ENCODE assay signal across 9 mouse cellular contexts in genomic region chr11:106267311-106267852, GRCm38 (mm10). TPM values are rescaled to one million over a fixed set of nuclear protein-coding genes. Genes with fewer than 3 reads are reported as not detected.
DNase-seq lines count a peak whose midpoint lies in the region; ATAC-seq lines count a peak whose summit lies in the region.
"Had no signal": no experiment of that assay in that cellular context is flagged by ENCODE, and none has a peak within 500 bp of the region (broad histone marks: within the 10 kb centered on the region; RNA-seq: fewer than 3 reads in every experiment).

No protein-coding gene starts in this region.

- peaks cover 35% of the 10 kb centered on the region for H3K4me1 ChIP-seq in kidney, embryonic 14.5 days (ENCODE audit: control insufficient read depth, insufficient read depth, low read length)
- peaks cover 24% of the 10 kb centered on the region for H3K4me1 ChIP-seq in forebrain, embryonic 14.5 days (ENCODE audit: control insufficient read depth, insufficient read depth, low read length)
- peaks cover 43% of the 10 kb centered on the region for H3K4me1 ChIP-seq in kidney, embryonic 15.5 days

- DNase-seq in kidney, adult 11 months: peak; percentile 67
- DNase-seq in brain, adult 2 months (ENCODE audit: low read depth, low spot score): peak; percentile 95
- peak; percentile 33 for DNase-seq in forebrain, embryonic 14.5 days (ENCODE audit: low spot score)
- no peak for DNase-seq in Muller cell, postnatal 12 days (ENCODE audit: inconsistent ontology term)
- no peak for DNase-seq in adipocyte (ENCODE audit: low spot score)

- 66% methylated on average over 15 of the region's 15 CpGs for WGBS in kidney, embryonic 14.5 days
- 66% methylated on average over 15 of the region's 15 CpGs for WGBS in forebrain, embryonic 14.5 days
- WGBS in kidney, embryonic 15.5 days: 57% methylated on average over 15 of the region's 15 CpGs

- H3K4me2 ChIP-seq in kidney, embryonic 14.5 days (replicated peaks; ENCODE audit: low read depth, low read length): no peak overlapping the region
- 0 out of 2 replicates have a peak overlapping the region, but pooled peaks have one; percentile 5 for H3K4me2 ChIP-seq in forebrain, embryonic 14.5 days (ENCODE audit: low read length)
- H3K4me2 ChIP-seq in kidney, embryonic 15.5 days: no peak overlapping the region

- no peak overlapping the region for H3K27ac ChIP-seq in kidney, embryonic 14.5 days (ENCODE audit: low read depth, low read length)
- H3K27ac ChIP-seq in forebrain, embryonic 14.5 days (ENCODE audit: low read depth, low read length): peak overlapping the region; percentile 62; the same call in 1 of the 2 replicates
- 0 out of 2 replicates have a peak overlapping the region, but pooled peaks have one; percentile 83 for H3K27ac ChIP-seq in kidney, embryonic 15.5 days

- H3K9ac ChIP-seq in kidney, embryonic 14.5 days (ENCODE audit: low read depth, low read length): no peak overlapping the region
- no peak overlapping the region for H3K9ac ChIP-seq in forebrain, embryonic 14.5 days (ENCODE audit: low read length)
- no peak overlapping the region for H3K9ac ChIP-seq in kidney, embryonic 15.5 days

- no peak for ATAC-seq in kidney, embryonic 14.5 days (ENCODE audit: low FRiP score, low TSS enrichment)
- ATAC-seq in forebrain, embryonic 14.5 days: no peak
- no peak for ATAC-seq in kidney, embryonic 15.5 days (replicated peaks; ENCODE audit: low FRiP score)
- ATAC-seq in megakaryocyte-erythroid progenitor cell, adult 5-6 weeks (replicated peaks; ENCODE audit: low FRiP score, low TSS enrichment, poor library complexity, severe bottlenecking): peak; percentile 73

- peaks cover 56% of the 10 kb centered on the region for H3K36me3 ChIP-seq in kidney, embryonic 14.5 days (ENCODE audit: control insufficient read depth, insufficient read depth, low read length)
- H3K36me3 ChIP-seq in forebrain, embryonic 14.5 days (ENCODE audit: control insufficient read depth, insufficient read depth, low read length): peaks cover 46% of the 10 kb centered on the region
- H3K36me3 ChIP-seq in kidney, embryonic 15.5 days: peaks cover 61% of the 10 kb centered on the region

- H3K9me3 ChIP-seq in kidney, embryonic 14.5 days (ENCODE audit: control insufficient read depth, low read length): no peaks in the 10 kb centered on the region
- no peaks in the 10 kb centered on the region for H3K9me3 ChIP-seq in forebrain, embryonic 14.5 days (replicated peaks; ENCODE audit: control insufficient read depth, low read length)
- no peaks in the 10 kb centered on the region for H3K9me3 ChIP-seq in kidney, embryonic 15.5 days (replicated peaks)
- H3K9me3 ChIP-seq: megakaryocyte, embryonic 14.5 days had no signal

- H3K4me3 ChIP-seq in kidney, embryonic 14.5 days (ENCODE audit: low read length): no peak overlapping the region
- H3K4me3 ChIP-seq in forebrain, embryonic 14.5 days (ENCODE audit: low read depth, low read length): no peak overlapping the region
- no peak overlapping the region for H3K4me3 ChIP-seq in kidney, embryonic 15.5 days (replicated peaks)
- H3K4me3 ChIP-seq: megakaryocyte, embryonic 14.5 days had no signal

- no peaks in the 10 kb centered on the region for H3K27me3 ChIP-seq in kidney, embryonic 14.5 days (ENCODE audit: control insufficient read depth, insufficient read depth, low read length)
- H3K27me3 ChIP-seq in forebrain, embryonic 14.5 days (replicated peaks; ENCODE audit: control insufficient read depth, insufficient read depth, low read length): no peaks in the 10 kb centered on the region
- H3K27me3 ChIP-seq in kidney, embryonic 15.5 days: no peaks in the 10 kb centered on the region
- H3K27me3 ChIP-seq: megakaryocyte, embryonic 14.5 days had no signal

RNA-seq across cellular contexts. Expression of gene Smarcd2, which starts 5.4 kb away (rescaled TPM):
- polyA plus RNA-seq in kidney, embryonic 14.5 days (2014; fragmentation: Nextera tagmentation; extraction: Ambion mirVana): 54.9 and 78.6 TPM in 2 replicates
- polyA plus RNA-seq in forebrain, embryonic 14.5 days (2014; fragmentation: Nextera tagmentation; extraction: Ambion mirVana): 11.1 and 11.7 TPM in 2 replicates
- 57.8 and 59.0 TPM in 2 replicates for polyA plus RNA-seq in kidney, embryonic 15.5 days (2015; fragmentation: Nextera tagmentation; extraction: Ambion mirVana)
- total RNA-seq in megakaryocyte-erythroid progenitor cell, adult 5-6 weeks (2014; fragmentation: Nextera tagmentation): 93.8 and 120 TPM in 2 replicates
- 201 and 272 TPM in 2 replicates for total RNA-seq in megakaryocyte-erythroid progenitor cell, adult 5-6 weeks (2017)

RNA-seq across cellular contexts. Expression of gene Tcam1, which starts 9.1 kb away (rescaled TPM):
- polyA plus RNA-seq in kidney, embryonic 14.5 days (2014; fragmentation: Nextera tagmentation; extraction: Ambion mirVana): 0.81 and 1.2 TPM in 2 replicates
- 0.05 and 0.22 TPM in 2 replicates for polyA plus RNA-seq in forebrain, embryonic 14.5 days (2014; fragmentation: Nextera tagmentation; extraction: Ambion mirVana)
- polyA plus RNA-seq in kidney, embryonic 15.5 days (2015; fragmentation: Nextera tagmentation; extraction: Ambion mirVana): 0.65 and 0.82 TPM in 2 replicates
- 1.4 and 3.5 TPM in 2 replicates for total RNA-seq in megakaryocyte-erythroid progenitor cell, adult 5-6 weeks (2014; fragmentation: Nextera tagmentation)
- total RNA-seq in megakaryocyte-erythroid progenitor cell, adult 5-6 weeks (2017): 2.1 and 3.7 TPM in 2 replicates

RNA-seq across cellular contexts. Expression of gene Psmc5, which starts 11.4 kb away (rescaled TPM):
- 303 and 334 TPM in 2 replicates for polyA plus RNA-seq in kidney, embryonic 14.5 days (2014; fragmentation: Nextera tagmentation; extraction: Ambion mirVana)
- 279 and 286 TPM in 2 replicates for polyA plus RNA-seq in forebrain, embryonic 14.5 days (2014; fragmentation: Nextera tagmentation; extraction: Ambion mirVana)
- 303 and 306 TPM in 2 replicates for polyA plus RNA-seq in kidney, embryonic 15.5 days (2015; fragmentation: Nextera tagmentation; extraction: Ambion mirVana)
- total RNA-seq in megakaryocyte-erythroid progenitor cell, adult 5-6 weeks (2014; fragmentation: Nextera tagmentation): 126 and 145 TPM in 2 replicates
- total RNA-seq in megakaryocyte-erythroid progenitor cell, adult 5-6 weeks (2017): 111 and 128 TPM in 2 replicates

RNA-seq across cellular contexts. Expression of gene Ftsj3, which starts 11.5 kb away (rescaled TPM):
- 39.1 and 72.1 TPM in 2 replicates for polyA plus RNA-seq in kidney, embryonic 14.5 days (2014; fragmentation: Nextera tagmentation; extraction: Ambion mirVana)
- 34.6 and 35.8 TPM in 2 replicates for polyA plus RNA-seq in forebrain, embryonic 14.5 days (2014; fragmentation: Nextera tagmentation; extraction: Ambion mirVana)
- 64.3 and 70.2 TPM in 2 replicates for polyA plus RNA-seq in kidney, embryonic 15.5 days (2015; fragmentation: Nextera tagmentation; extraction: Ambion mirVana)
- total RNA-seq in megakaryocyte-erythroid progenitor cell, adult 5-6 weeks (2014; fragmentation: Nextera tagmentation): 115 and 123 TPM in 2 replicates
- 235 and 274 TPM in 2 replicates for total RNA-seq in megakaryocyte-erythroid progenitor cell, adult 5-6 weeks (2017)

RNA-seq across cellular contexts. Expression of gene Gh, which starts 34.3 kb away (rescaled TPM):
- not detected in 2 replicates for polyA plus RNA-seq in kidney, embryonic 14.5 days (2014; fragmentation: Nextera tagmentation; extraction: Ambion mirVana)
- not detected in 2 replicates for polyA plus RNA-seq in forebrain, embryonic 14.5 days (2014; fragmentation: Nextera tagmentation; extraction: Ambion mirVana)
- not detected in 2 replicates for polyA plus RNA-seq in kidney, embryonic 15.5 days (2015; fragmentation: Nextera tagmentation; extraction: Ambion mirVana)
- total RNA-seq in megakaryocyte-erythroid progenitor cell, adult 5-6 weeks (2014; fragmentation: Nextera tagmentation): not detected in 2 replicates
- not detected in 2 replicates for total RNA-seq in megakaryocyte-erythroid progenitor cell, adult 5-6 weeks (2017)

Comparison
In these comparisons a context has a peak if more than half of its experiments do, and no peak if none do; other contexts are left out.
1. DNase-seq: peak in kidney, adult 11 months (single experiment), brain, adult 2 months (single experiment) and forebrain, embryonic 14.5 days (single experiment); none in Muller cell, postnatal 12 days (single experiment) and adipocyte (single experiment).